Mouse (Mus musculus): ENCODE results near the gene Rbm39.
"Not testable (repeated sequence)": the region's sequence is repeated elsewhere in the genome, so short reads cannot be mapped to it uniquely, and the experiment has no call there.

Gene Rbm39

GRCm38 (mm10) chr2:156180094-156180821 lies at the start of gene Rbm39:
Gene Rbm39 (minus strand): TSS chr2:156180238.
- peak; percentile 100 for DNase-seq (ENCODE audit: low spot score in 2 of 2)

- no peak for DNase-seq (ENCODE audit: low spot score in 2 of 2)
Observed at GRCm38 (mm10) chr2:156229171-156229570, 49.1 kb upstream of the Rbm39 start.

GRCm38 (mm10) chr2:156227689-156228088 lies 47.7 kb upstream of the Rbm39 start:
- DNase-seq (ENCODE audit: low spot score in 2 of 2) = no peak

- DNase-seq (ENCODE audit: low spot score in 2 of 2) = no peak
Observed at GRCm38 (mm10) chr2:156224043-156224442, 44.0 kb upstream of the Rbm39 start.

GRCm38 (mm10) chr2:156222100-156222499 lies 42.1 kb upstream of the Rbm39 start:
- DNase-seq (ENCODE audit: low spot score in 2 of 2) = no peak

- DNase-seq (ENCODE audit: low spot score in 2 of 2) = no peak
Observed at GRCm38 (mm10) chr2:156217786-156218185, 37.7 kb upstream of the Rbm39 start.

- DNase-seq (ENCODE audit: low spot score in 2 of 2) = no peak
Observed at GRCm38 (mm10) chr2:156203917-156204316, 23.9 kb upstream of the Rbm39 start.

GRCm38 (mm10) chr2:156202848-156203437 lies 22.9 kb upstream of the Rbm39 start:
- DNase-seq (ENCODE audit: low spot score in 2 of 2) = no peak

- no peak for DNase-seq (ENCODE audit: low spot score in 2 of 2)
Observed at GRCm38 (mm10) chr2:156201486-156201885, 21.4 kb upstream of the Rbm39 start.

GRCm38 (mm10) chr2:156199944-156200343 lies 19.9 kb upstream of the Rbm39 start:
- no peak for DNase-seq (ENCODE audit: low spot score in 2 of 2)

GRCm38 (mm10) chr2:156197129-156197911 lies 17.3 kb upstream of the Rbm39 start:
- no peak for DNase-seq (ENCODE audit: low spot score in 2 of 2)

- DNase-seq (ENCODE audit: low spot score in 2 of 2) = peak; percentile 99 to 100
Observed at GRCm38 (mm10) chr2:156196302-156197128, 16.5 kb upstream of the Rbm39 start, which contains the start of gene Phf20. Gene Phf20 (plus strand): TSS chr2:156196466.

- DNase-seq (ENCODE audit: low spot score in 2 of 2) = no peak
Observed at GRCm38 (mm10) chr2:156194571-156194970, 14.5 kb upstream of the Rbm39 start.

GRCm38 (mm10) chr2:156193066-156193862 lies 13.2 kb upstream of the Rbm39 start:
- no peak for DNase-seq (ENCODE audit: low spot score in 2 of 2)

- no peak for DNase-seq (ENCODE audit: low spot score in 2 of 2)
Observed at GRCm38 (mm10) chr2:156192068-156192467, 12.0 kb upstream of the Rbm39 start.

GRCm38 (mm10) chr2:156191540-156191939 lies 11.5 kb upstream of the Rbm39 start:
- DNase-seq (ENCODE audit: low spot score in 2 of 2) = no peak

GRCm38 (mm10) chr2:156190004-156190896 lies 10.2 kb upstream of the Rbm39 start:
- peak; percentile 44 to 76 for DNase-seq (ENCODE audit: low spot score in 2 of 2)

GRCm38 (mm10) chr2:156189241-156189640 lies 9.2 kb upstream of the Rbm39 start:
- not testable (repeated sequence) for DNase-seq (ENCODE audit: low spot score in 2 of 2)

GRCm38 (mm10) chr2:156181592-156181991 lies 1.6 kb upstream of the Rbm39 start:
- DNase-seq (ENCODE audit: low spot score in 2 of 2) = no peak

Measured in spleen, postnatal 4 days (tissue).